Mouse (Mus musculus) intestine, embryonic 16.5 days (tissue): ENCODE measurements around the gene Btbd3. TPM values are rescaled to one million over a fixed set of nuclear protein-coding genes. Genes with fewer than 3 reads are reported as not detected.
A peak's percentile ranks its signal among the peaks of the same experiment; 100 is the strongest.

Source experiments
- ATAC-seq: fragments of 200-750 bp; cut with Nextera tagmentation; 2 replicates; pipeline ENCODE4 v1.8.0; 2017; ENCODE audit warnings: moderate TSS enrichment, moderate library complexity
- H3K27ac ChIP-seq: fragments of 300-500 bp; sonication (generic); 2 replicates; pipeline ENCODE4 v1.5.1; 2014; ENCODE audit warnings: mild to moderate bottlenecking, low read length
- H3K27me3 ChIP-seq: fragments of 300-500 bp; sonication (generic); replicated peaks from 2 replicates; pipeline ENCODE4 v1.6.1; 2014; ENCODE audit warnings: low read length, control low read depth, mixed read lengths; ENCODE audit not compliant: control insufficient read depth, insufficient read depth
- H3K36me3 ChIP-seq: fragments of 300-500 bp; sonication (generic); 2 replicates; pipeline ENCODE4 v1.6.1; 2014; ENCODE audit warnings: low read length, control low read depth; ENCODE audit not compliant: control insufficient read depth, insufficient read depth
- H3K4me1 ChIP-seq: fragments of 300-500 bp; sonication (generic); 2 replicates; pipeline ENCODE4 v1.6.1; 2014; ENCODE audit warnings: low read length, control low read depth, mixed read lengths; ENCODE audit not compliant: control insufficient read depth, insufficient read depth
- H3K4me2 ChIP-seq: fragments of 300-500 bp; sonication (generic); 2 replicates; pipeline ENCODE4 v1.6.1; 2014; ENCODE audit warnings: low read depth, low read length, control low read depth
- H3K4me3 ChIP-seq: fragments of 300-500 bp; sonication (generic); 2 replicates; pipeline ENCODE4 v1.5.1; 2014; ENCODE audit warnings: mild to moderate bottlenecking, low read length
- H3K9ac ChIP-seq: fragments of 300-500 bp; sonication (generic); 2 replicates; pipeline ENCODE4 v1.6.1; 2014; ENCODE audit warnings: low read depth, low read length
- H3K9me3 ChIP-seq: fragments of 300-500 bp; sonication (generic); 2 replicates; pipeline ENCODE4 v1.6.1; 2016; ENCODE audit warnings: low read length, control low read depth; ENCODE audit not compliant: control insufficient read depth
- WGBS: fragments of 180-500 bp; shearing (Covaris S2); extraction: QIAGEN DNeasy Blood & Tissue Kit; methylation state at CpG from one replicate; pipeline ENCODE4 v1.1.7; 2014; 5-methylcytosine and 5-hydroxymethylcytosine counted together
- polyA plus RNA-seq: library from polyadenylated mRNA; unstranded; fragments of >200 nt; fragmentation: Nextera tagmentation; extraction: Ambion mirVana; gene quantifications from 2 replicates; pipeline ENCODE4 v1.2.1, GENCODE M21; 2015

The Btbd3 gene
- 17.9 and 19.8 TPM in 2 replicates for polyA plus RNA-seq

DNA sequence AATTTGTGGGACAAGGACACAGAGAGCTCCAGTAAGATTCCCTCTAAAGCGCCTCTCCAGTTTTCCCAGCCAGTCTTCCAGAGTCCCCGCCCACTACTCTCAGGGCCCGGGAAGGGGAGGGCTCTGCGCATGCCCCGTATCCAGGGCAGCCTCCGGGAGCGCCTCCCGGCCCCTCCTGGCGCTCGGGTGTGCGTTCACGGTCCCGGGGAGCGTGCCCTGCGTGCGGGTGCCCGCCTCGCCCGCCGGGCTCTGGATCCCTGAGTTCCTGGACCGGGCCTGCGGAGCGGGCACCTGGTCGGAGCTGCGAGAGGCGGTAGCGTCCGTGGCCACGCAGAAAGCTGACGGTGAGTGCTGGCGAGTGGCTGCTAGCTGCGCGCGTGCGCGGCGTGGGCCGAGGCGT lies at the start of gene Btbd3:
Btbd3 (plus strand) TSS at position 155 of the 400 bp plus-strand sequence.
- H3K4me2 ChIP-seq: peak within 1 kb of the TSS; percentile 69
- peak within 1 kb of the TSS; percentile 94 for H3K9ac ChIP-seq
- H3K4me1 ChIP-seq: peaks cover 20% of the 10 kb centered on the region
- H3K27me3 ChIP-seq: no peaks in the 10 kb centered on the region
- peak within 1 kb of the TSS; percentile 89 for H3K4me3 ChIP-seq
- no peaks in the 10 kb centered on the region for H3K9me3 ChIP-seq
- peak within 1 kb of the TSS; percentile 94 for H3K27ac ChIP-seq
- no peaks in the 10 kb centered on the region for H3K36me3 ChIP-seq
- ATAC-seq: peak; percentile 98
- under 1% methylated on average over 37 of the region's 39 CpGs for WGBS

DNA sequence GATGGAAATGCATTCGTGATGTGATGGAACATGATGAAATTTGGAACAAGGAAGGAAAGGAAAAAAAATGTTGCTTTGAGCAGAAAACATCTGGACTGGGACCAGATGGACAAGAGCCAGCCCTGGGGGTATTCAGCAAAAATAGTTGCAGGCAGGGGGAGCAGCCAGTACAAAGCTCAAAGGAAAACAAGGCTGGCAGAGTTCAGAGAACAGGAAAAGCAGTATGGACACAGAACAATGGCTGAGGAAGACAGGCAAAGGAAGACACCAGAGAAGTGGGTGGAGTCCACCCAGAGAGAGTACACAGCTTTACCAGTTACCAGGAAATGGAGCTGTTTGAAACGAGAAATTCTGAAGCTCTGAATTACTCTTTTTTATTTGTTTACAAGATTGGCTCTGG lies 40.8 kb upstream of the Btbd3 start:
- no peak overlapping the region for H3K4me2 ChIP-seq
- no peaks in the 10 kb centered on the region for H3K4me1 ChIP-seq
- no peak overlapping the region for H3K4me3 ChIP-seq
- H3K9me3 ChIP-seq: no peaks in the 10 kb centered on the region
- ATAC-seq: peak; percentile 56; the same call in 1 of the 2 replicates
- no peak overlapping the region for H3K9ac ChIP-seq
- no peak overlapping the region for H3K27ac ChIP-seq
- H3K36me3 ChIP-seq: no peaks in the 10 kb centered on the region
- H3K27me3 ChIP-seq: no peaks in the 10 kb centered on the region
- WGBS: 35% methylated on average over 2 of the region's 2 CpGs

DNA sequence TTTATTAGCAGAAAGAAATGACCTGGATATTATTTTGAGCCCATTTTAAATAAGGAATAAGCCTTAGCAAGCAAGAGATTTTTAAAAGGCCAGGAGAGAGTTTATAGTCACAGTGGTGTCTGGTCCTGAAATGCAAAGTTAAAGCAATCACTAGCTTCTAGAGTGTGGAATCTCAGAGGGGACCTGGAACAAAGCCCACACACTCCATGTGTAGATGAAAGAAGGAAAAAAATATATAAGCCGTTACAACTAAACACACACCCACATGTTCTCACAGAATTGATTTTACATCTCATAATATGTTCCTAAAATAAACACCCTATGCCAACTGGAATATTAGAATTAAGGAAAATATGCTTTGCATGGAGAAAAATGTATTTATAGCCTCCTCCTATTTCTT lies 36.1 kb upstream of the Btbd3 start:
- Histone ChIP-seq H3K4me1 (no peaks in the 10 kb centered on the region), H3K36me3 (no peaks in the 10 kb centered on the region), H3K9ac (no peak overlapping the region), H3K4me3 (no peak overlapping the region), H3K27ac (no peak overlapping the region), H3K4me2 (no peak overlapping the region), H3K27me3 (no peaks in the 10 kb centered on the region), H3K9me3 (no peaks in the 10 kb centered on the region)
- no peak for ATAC-seq
- 57% methylated on average over 1 of the region's 1 CpGs for WGBS

DNA sequence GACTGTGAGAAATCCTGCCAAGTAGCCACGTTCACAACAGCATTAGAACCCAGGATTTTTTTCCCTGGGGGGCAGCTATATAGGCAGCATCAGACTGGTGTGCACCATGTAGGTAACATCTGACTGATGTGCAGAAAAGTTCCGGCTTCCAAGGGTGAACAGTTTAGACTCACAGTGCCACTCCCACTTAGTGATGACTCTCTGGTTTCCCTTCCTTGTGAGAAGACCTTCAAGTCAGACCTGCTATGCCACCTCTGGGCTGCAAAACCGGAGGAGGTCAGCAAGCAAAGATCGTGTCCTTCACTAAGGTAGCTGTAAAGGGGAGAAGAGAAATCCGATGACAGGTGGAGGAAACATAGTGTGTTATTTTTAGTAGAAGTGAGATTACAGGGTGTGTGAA lies 24.1 kb upstream of the Btbd3 start:
- H3K9ac ChIP-seq: no peak overlapping the region
- H3K9me3 ChIP-seq: no peaks in the 10 kb centered on the region
- H3K4me3 ChIP-seq: no peak overlapping the region
- no peaks in the 10 kb centered on the region for H3K4me1 ChIP-seq
- WGBS: 72% methylated on average over 5 of the region's 5 CpGs
- no peak overlapping the region for H3K4me2 ChIP-seq
- no peaks in the 10 kb centered on the region for H3K27me3 ChIP-seq
- H3K27ac ChIP-seq: no peak overlapping the region
- ATAC-seq: no peak; the same call in 1 of the 2 replicates
- no peaks in the 10 kb centered on the region for H3K36me3 ChIP-seq

DNA sequence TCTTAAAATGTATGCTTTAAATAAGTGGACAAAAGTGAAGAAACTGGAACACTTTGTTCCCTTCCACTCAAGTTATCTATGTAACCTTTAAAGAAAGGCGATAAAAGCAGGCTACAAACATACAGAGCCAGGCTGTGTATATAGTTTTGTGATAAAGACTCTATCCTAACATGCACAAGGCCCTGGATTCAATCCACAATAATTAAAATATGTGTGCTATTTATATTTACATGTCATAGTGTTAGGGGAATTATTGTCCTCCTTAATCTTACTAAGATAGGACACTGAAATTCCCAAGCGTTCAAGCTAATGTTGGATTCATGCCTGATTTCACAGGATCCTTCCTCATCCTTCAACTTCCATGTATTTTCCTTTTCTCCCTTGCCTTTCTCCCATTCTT lies 20.2 kb upstream of the Btbd3 start:
- H3K36me3 ChIP-seq: no peaks in the 10 kb centered on the region

DNA sequence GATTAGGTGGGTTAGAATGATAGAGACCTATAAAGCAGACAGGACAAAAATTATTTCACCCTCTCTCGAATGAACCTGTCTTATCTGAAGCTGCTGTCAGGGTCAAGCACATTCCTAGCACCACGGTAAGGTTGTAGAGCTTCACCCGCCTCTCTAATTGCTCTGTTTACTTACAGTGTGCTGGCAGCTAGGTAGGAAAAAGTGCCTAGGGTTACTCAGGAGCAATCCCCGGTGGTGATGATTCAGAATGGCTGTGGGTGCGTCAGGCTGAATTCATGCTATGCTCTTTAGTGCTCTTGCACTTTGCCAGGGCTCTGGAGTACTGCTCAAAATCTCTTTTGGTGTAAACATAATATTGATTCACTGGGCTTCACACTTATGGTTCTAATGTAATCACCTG lies 13.9 kb upstream of the Btbd3 start:
- Histone ChIP-seq H3K9ac (no peak overlapping the region), H3K36me3 (no peaks in the 10 kb centered on the region), H3K4me2 (no peak overlapping the region), H3K27ac (no peak overlapping the region), H3K4me1 (no peaks in the 10 kb centered on the region), H3K4me3 (no peak overlapping the region), H3K27me3 (no peaks in the 10 kb centered on the region), H3K9me3 (no peaks in the 10 kb centered on the region)
- WGBS: 36% methylated on average over 5 of the region's 5 CpGs
- no peak for ATAC-seq

More for the DNA sequence above, 20.2 kb upstream of the Btbd3 start:
- Histone ChIP-seq H3K4me1 (no peaks in the 10 kb centered on the region), H3K4me2 (no peak overlapping the region), H3K4me3 (no peak overlapping the region), H3K9ac (no peak overlapping the region), H3K27me3 (no peaks in the 10 kb centered on the region), H3K27ac (no peak overlapping the region), H3K9me3 (no peaks in the 10 kb centered on the region)
- 69% methylated on average over 2 of the region's 2 CpGs for WGBS
- ATAC-seq: no peak

DNA sequence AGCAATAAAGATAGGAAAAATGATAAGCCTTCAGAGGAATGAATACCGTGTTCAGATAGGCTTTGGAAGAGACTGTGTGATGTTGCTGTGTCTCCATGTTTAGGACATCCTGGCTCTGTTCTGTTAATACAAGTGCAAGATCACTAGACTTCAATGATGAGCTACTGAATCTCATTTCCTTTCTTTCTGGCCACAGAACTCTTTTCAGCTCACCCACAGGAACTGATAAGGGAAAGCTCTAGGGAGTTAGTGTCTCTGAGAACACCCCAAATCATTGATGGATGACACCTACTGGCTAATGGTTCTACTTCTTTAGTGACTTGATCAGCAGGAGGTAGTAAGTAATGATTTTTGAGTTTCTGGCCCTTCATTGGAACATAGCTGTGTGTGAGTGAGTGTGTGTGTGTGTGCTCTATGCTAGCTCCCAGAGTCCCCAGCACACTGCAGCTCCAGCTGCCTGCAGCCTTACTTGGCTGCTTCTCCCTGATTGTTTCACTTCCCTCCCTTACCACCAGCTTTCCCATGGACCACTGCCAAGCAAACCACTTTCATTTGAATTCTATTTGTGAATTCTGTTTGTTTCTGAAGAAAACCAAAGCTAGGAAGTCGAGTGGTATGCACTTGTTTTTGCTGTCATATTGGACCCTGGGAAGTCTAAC lies 10.6 kb upstream of the Btbd3 start:
- Histone ChIP-seq H3K4me3 (no peak overlapping the region), H3K27me3 (no peaks in the 10 kb centered on the region), H3K4me2 (no peak overlapping the region; the same call in 1 of the 2 replicates), H3K27ac (peak overlapping the region; percentile 33; the same call in 1 of the 2 replicates), H3K4me1 (peaks cover 4% of the 10 kb centered on the region; the same call in 1 of the 2 replicates), H3K9ac (no peak overlapping the region), H3K36me3 (no peaks in the 10 kb centered on the region), H3K9me3 (no peaks in the 10 kb centered on the region)
- WGBS: 57% methylated on average over 2 of the region's 2 CpGs
- ATAC-seq: peak; percentile 80

DNA sequence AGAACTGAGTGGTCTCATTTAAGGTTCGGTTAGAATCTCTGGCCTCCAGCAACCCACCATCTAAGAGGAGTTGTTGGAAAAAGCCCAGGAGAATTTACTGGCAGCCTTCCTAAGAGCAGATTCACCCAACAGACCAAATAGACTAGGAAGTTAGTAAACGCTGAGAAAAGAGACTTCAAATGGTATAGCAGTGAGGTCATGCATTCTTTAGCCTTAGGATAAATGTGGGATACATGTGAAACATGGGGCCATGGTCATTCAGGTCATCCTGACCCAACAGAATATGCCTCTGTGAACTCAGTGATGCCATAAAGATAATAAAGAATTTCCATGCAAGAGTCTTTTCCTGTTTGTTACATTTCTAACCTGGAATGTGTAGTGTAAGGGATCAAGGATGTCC lies 8.4 kb upstream of the Btbd3 start:
- WGBS: 26% methylated on average over 2 of the region's 2 CpGs
- Histone ChIP-seq H3K4me3 (no peak overlapping the region), H3K4me1 (peaks cover 4% of the 10 kb centered on the region; the same call in 1 of the 2 replicates), H3K9me3 (no peaks in the 10 kb centered on the region), H3K36me3 (no peaks in the 10 kb centered on the region), H3K27ac (no peak overlapping the region; the same call in 1 of the 2 replicates), H3K9ac (no peak overlapping the region), H3K4me2 (no peak overlapping the region), H3K27me3 (no peaks in the 10 kb centered on the region)
- ATAC-seq: peak; percentile 55

DNA sequence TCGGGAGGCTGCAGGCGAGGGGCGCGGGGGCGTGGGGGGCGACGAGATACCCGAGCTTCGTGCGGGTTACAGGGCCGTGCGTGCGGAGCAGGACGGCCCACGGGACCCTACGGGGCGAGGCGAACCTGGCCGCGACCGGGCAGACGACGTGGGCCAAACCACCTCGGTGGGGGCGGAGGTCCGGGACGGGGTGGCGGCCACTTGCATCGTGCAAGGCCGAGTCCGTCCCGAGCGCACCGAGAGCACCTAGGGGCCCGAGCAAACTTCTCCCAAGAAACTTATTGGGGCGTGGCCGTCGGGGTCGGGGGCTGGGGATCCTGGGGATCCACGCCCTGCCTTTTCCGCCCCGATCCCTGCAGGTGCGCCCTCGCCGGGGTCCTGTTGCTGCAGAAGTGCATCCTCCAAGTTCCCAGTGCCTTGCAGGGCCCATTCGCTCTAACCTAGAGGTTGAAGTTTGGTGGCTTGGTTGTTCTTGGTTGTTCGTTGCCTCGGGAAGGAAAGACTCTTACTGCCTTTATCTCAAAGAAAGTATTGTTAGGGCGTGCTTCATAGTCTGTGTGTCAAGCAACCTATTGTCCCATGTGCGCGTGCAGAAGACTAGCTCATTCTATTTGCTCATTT lies 596 bp downstream of the Btbd3 start:
- Histone ChIP-seq H3K36me3 (no peaks in the 10 kb centered on the region), H3K27me3 (no peaks in the 10 kb centered on the region), H3K9ac (peak overlapping the region; percentile 94), H3K27ac (peak overlapping the region; percentile 94), H3K9me3 (no peaks in the 10 kb centered on the region), H3K4me3 (peak overlapping the region; percentile 89), H3K4me1 (peaks cover 20% of the 10 kb centered on the region), H3K4me2 (peak overlapping the region; percentile 69)
- under 1% methylated on average over 44 of the region's 51 CpGs for WGBS
- peak; percentile 72 for ATAC-seq
